Comparison of ENCODE assay signal across 10 mouse cellular contexts in the genomic region with DNA sequence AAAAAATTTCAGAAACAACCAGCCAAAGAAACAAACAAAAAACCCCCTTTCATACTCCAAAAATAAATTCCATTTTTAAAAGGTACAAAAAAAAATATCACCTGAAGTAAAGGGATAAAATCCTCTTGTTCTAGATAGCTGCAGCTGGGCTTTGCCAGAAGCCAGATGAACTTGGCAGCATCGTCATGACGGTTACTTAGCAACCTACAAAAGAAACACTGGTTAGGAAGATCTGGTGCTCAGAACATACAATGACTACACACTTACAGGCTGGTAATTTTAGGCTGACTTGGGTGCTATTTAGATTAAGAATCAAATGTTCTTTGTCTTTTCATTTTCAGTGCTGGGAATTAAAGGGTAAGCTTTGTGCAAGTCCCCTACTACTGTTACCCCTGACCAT.
A peak's percentile ranks its signal among the peaks of the same experiment; 100 is the strongest.
DNase-seq lines count a peak whose midpoint lies in the region; ATAC-seq and TF ChIP-seq lines count a peak whose summit lies in the region.
"Had no signal": no experiment of that assay in that cellular context is flagged by ENCODE, and none has a peak within 500 bp of the region (broad histone marks: within the 10 kb centered on the region; RNA-seq: fewer than 3 reads in every experiment).

No protein-coding gene starts in this region.

- no peak overlapping the region for H3K27ac ChIP-seq in limb, embryonic 14.5 days (replicated peaks; ENCODE audit: low read depth, low read length)
- no peak overlapping the region for H3K27ac ChIP-seq in limb, embryonic 10.5 days
- peak overlapping the region; percentile 28 for H3K27ac ChIP-seq in heart, postnatal 0 days (ENCODE audit: low read depth)
- H3K27ac ChIP-seq: embryonic facial prominence, embryonic 13.5 days had no signal

- no peak for ATAC-seq in limb, embryonic 14.5 days (ENCODE audit: low FRiP score, low read depth)
- ATAC-seq in heart, postnatal 0 days (ENCODE audit: insufficient read depth, low read depth) = peak; percentile 79

- no peaks in the 10 kb centered on the region for H3K9me3 ChIP-seq in limb, embryonic 14.5 days (ENCODE audit: control insufficient read depth, low read length)
- no peaks in the 10 kb centered on the region for H3K9me3 ChIP-seq in limb, embryonic 10.5 days (replicated peaks)
- no peaks in the 10 kb centered on the region for H3K9me3 ChIP-seq in heart, postnatal 0 days (replicated peaks; ENCODE audit: control insufficient read depth, low read length)
- H3K9me3 ChIP-seq: embryonic facial prominence, embryonic 13.5 days had no signal

- WGBS in limb, embryonic 14.5 days = 85% methylated on average over 2 of the region's 2 CpGs
- 94% methylated on average over 2 of the region's 2 CpGs for WGBS in limb, embryonic 10.5 days
- WGBS in heart, postnatal 0 days = 23% methylated on average over 2 of the region's 2 CpGs

- 0 out of 2 replicates have a peak, but pooled peaks cover 2% of the 10 kb centered on the region for H3K4me1 ChIP-seq in limb, embryonic 14.5 days (ENCODE audit: control insufficient read depth, insufficient read depth, low read length)
- no peaks in the 10 kb centered on the region for H3K4me1 ChIP-seq in limb, embryonic 10.5 days
- H3K4me1 ChIP-seq in heart, postnatal 0 days (ENCODE audit: control insufficient read depth, insufficient read depth) = peaks cover 7% of the 10 kb centered on the region; the same call in 1 of the 2 replicates

- peak; percentile 57 to 65 for DNase-seq in cerebellum, postnatal 10 days
- no peak for DNase-seq in cerebellum, adult 9-11 months
- DNase-seq in limb, embryonic 14.5 days (ENCODE audit: low spot score) = peak; percentile 50
- no peak for DNase-seq in limb, embryonic 10.5 days (ENCODE audit: low spot score)
- DNase-seq in heart, postnatal 0 days (ENCODE audit: low spot score) = peak; percentile 82
- peak; percentile 47 to 49 for DNase-seq in right cerebral cortex, adult 2 months (ENCODE audit: low spot score in 2 of 2)
- no peak for DNase-seq in kidney, adult 9 months
- DNase-seq in cerebellum, adult 11-12 months = no peak
- DNase-seq: lung, adult 2 months had no signal

- no peaks in the 10 kb centered on the region for H3K27me3 ChIP-seq in limb, embryonic 14.5 days (ENCODE audit: control insufficient read depth, insufficient read depth, low read length)
- no peaks in the 10 kb centered on the region for H3K27me3 ChIP-seq in limb, embryonic 10.5 days (ENCODE audit: low read depth, poor library complexity, severe bottlenecking)
- no peaks in the 10 kb centered on the region for H3K27me3 ChIP-seq in heart, postnatal 0 days (ENCODE audit: control insufficient read depth, insufficient read depth, low read length)
- H3K27me3 ChIP-seq: embryonic facial prominence, embryonic 13.5 days had no signal

- TF ChIP-seq EP300 in heart, postnatal 0 days (IDR thresholded peaks at IDR 0.05; ENCODE audit: low read depth) = no peak

- no peak overlapping the region for H3K9ac ChIP-seq in limb, embryonic 14.5 days (ENCODE audit: low read depth, low read length, severe bottlenecking)
- H3K9ac ChIP-seq in heart, postnatal 0 days (replicated peaks; ENCODE audit: low read depth, low read length) = no peak overlapping the region
- H3K9ac ChIP-seq: embryonic facial prominence, embryonic 13.5 days had no signal

- H3K4me3 ChIP-seq in limb, embryonic 14.5 days (replicated peaks; ENCODE audit: low read length) = no peak overlapping the region
- no peak overlapping the region for H3K4me3 ChIP-seq in limb, embryonic 10.5 days
- no peak overlapping the region for H3K4me3 ChIP-seq in heart, postnatal 0 days (ENCODE audit: low read depth, low read length)
- H3K4me3 ChIP-seq: embryonic facial prominence, embryonic 13.5 days had no signal

- no peak for TF ChIP-seq CTCF in heart, postnatal 0 days (IDR thresholded peaks at IDR 0.05; ENCODE audit: low read depth)

- no peak for TF ChIP-seq POLR2A in limb, embryonic 14.5 days (IDR thresholded peaks at IDR 0.05; ENCODE audit: borderline replicate concordance, extremely low read depth, insufficient read depth, insufficient read length)

- peaks cover 43% of the 10 kb centered on the region for H3K36me3 ChIP-seq in limb, embryonic 14.5 days (ENCODE audit: control insufficient read depth, insufficient read depth, low read length)
- peaks cover 22% of the 10 kb centered on the region for H3K36me3 ChIP-seq in limb, embryonic 10.5 days
- H3K36me3 ChIP-seq in heart, postnatal 0 days (replicated peaks; ENCODE audit: control insufficient read depth, insufficient read depth, low read length) = peaks cover 61% of the 10 kb centered on the region

- no peak overlapping the region for H3K4me2 ChIP-seq in limb, embryonic 14.5 days (replicated peaks; ENCODE audit: low read depth, low read length, severe bottlenecking)
- H3K4me2 ChIP-seq in heart, postnatal 0 days (ENCODE audit: low read depth, low read length) = no peak overlapping the region
- H3K4me2 ChIP-seq: embryonic facial prominence, embryonic 13.5 days had no signal

Comparison
In these comparisons a context has a peak if more than half of its experiments do, and no peak if none do; other contexts are left out.
1. DNase-seq: peak in cerebellum, postnatal 10 days (2 of 2), limb, embryonic 14.5 days (single experiment), heart, postnatal 0 days (single experiment) and right cerebral cortex, adult 2 months (2 of 2); none in cerebellum, adult 9-11 months (single experiment), limb, embryonic 10.5 days (single experiment), kidney, adult 9 months (single experiment) and cerebellum, adult 11-12 months (single experiment).